Mouse (Mus musculus) CH12.LX (cell line): Measurements from ENCODE around the gene Cfap52.

ENCODE experiments used
- BHLHE40 ChIP-seq: IDR thresholded peaks from 2 replicates; pipeline ENCODE4 v1.6.1; 2011; ENCODE audit warnings: mild to moderate bottlenecking, low read depth, low read length, improper control_type of control experiment
- CHD1 ChIP-seq: IDR thresholded peaks from 2 replicates; pipeline ENCODE4 v1.6.1; 2012; ENCODE audit warnings: low read depth, low read length, improper control_type of control experiment, inconsistent platforms
- CHD2 ChIP-seq: IDR thresholded peaks from 2 replicates; pipeline ENCODE4 v1.6.1; 2011; ENCODE audit warnings: low read length, improper control_type of control experiment
- CTCF ChIP-seq, 2 experiments: IDR thresholded peaks in 1 of 2; conservative IDR thresholded peaks in 1 of 2; 2 replicates each; pipeline ENCODE4 v1.5.1; 2011 to 2012; ENCODE audit warnings: low read depth in 2 of 2, low read length in 2 of 2, improper control_type of control experiment in 1 of 2, inconsistent platforms in 1 of 2, mild to moderate bottlenecking in 1 of 2, moderate library complexity in 1 of 2
- ETS1 ChIP-seq: conservative IDR thresholded peaks from 2 replicates; pipeline ENCODE4 v1.6.1; 2012; ENCODE audit warnings: low read depth, mild to moderate bottlenecking, inconsistent platforms, low read length, improper control_type of control experiment, moderate library complexity
- JUND ChIP-seq: conservative IDR thresholded peaks from 2 replicates; pipeline ENCODE4 v1.6.1; 2011; ENCODE audit warnings: low read depth, low read length, improper control_type of control experiment
- KAT2A ChIP-seq: IDR thresholded peaks from 2 replicates; pipeline ENCODE4 v1.6.1; 2012; ENCODE audit warnings: low read length, improper control_type of control experiment, inconsistent platforms; ENCODE audit not compliant: insufficient replicate concordance
- MAFK ChIP-seq: IDR thresholded peaks from 2 replicates; pipeline ENCODE4 v1.6.1; 2011; ENCODE audit warnings: low read length, improper control_type of control experiment; ENCODE audit not compliant: insufficient replicate concordance
- MAX ChIP-seq: IDR thresholded peaks from 2 replicates; pipeline ENCODE4 v1.6.1; 2011; ENCODE audit warnings: low read length, improper control_type of control experiment
- MAZ ChIP-seq: IDR thresholded peaks from 2 replicates; pipeline ENCODE4 v1.6.1; 2012; ENCODE audit warnings: low read depth, mild to moderate bottlenecking, inconsistent platforms, low read length, improper control_type of control experiment, moderate library complexity
- MEF2A ChIP-seq: IDR thresholded peaks from 2 replicates; pipeline ENCODE4 v1.6.1; 2014; ENCODE audit warnings: low read depth, mild to moderate bottlenecking, inconsistent platforms, low read length, improper control_type of control experiment, borderline replicate concordance
- POLR2A ChIP-seq: IDR thresholded peaks from 2 replicates; pipeline ENCODE4 v1.6.1; 2011; ENCODE audit warnings: low read depth, mild to moderate bottlenecking, improper control_type of control experiment, low read length
- RAD21 ChIP-seq: IDR thresholded peaks from 2 replicates; pipeline ENCODE4 v1.6.1; 2011; ENCODE audit warnings: low read depth, mild to moderate bottlenecking, low read length, improper control_type of control experiment, moderate library complexity
- ZNF384 ChIP-seq: IDR thresholded peaks from 2 replicates; pipeline ENCODE4 v1.6.1; 2012; ENCODE audit warnings: low read depth, low read length, improper control_type of control experiment, inconsistent platforms

DNA sequence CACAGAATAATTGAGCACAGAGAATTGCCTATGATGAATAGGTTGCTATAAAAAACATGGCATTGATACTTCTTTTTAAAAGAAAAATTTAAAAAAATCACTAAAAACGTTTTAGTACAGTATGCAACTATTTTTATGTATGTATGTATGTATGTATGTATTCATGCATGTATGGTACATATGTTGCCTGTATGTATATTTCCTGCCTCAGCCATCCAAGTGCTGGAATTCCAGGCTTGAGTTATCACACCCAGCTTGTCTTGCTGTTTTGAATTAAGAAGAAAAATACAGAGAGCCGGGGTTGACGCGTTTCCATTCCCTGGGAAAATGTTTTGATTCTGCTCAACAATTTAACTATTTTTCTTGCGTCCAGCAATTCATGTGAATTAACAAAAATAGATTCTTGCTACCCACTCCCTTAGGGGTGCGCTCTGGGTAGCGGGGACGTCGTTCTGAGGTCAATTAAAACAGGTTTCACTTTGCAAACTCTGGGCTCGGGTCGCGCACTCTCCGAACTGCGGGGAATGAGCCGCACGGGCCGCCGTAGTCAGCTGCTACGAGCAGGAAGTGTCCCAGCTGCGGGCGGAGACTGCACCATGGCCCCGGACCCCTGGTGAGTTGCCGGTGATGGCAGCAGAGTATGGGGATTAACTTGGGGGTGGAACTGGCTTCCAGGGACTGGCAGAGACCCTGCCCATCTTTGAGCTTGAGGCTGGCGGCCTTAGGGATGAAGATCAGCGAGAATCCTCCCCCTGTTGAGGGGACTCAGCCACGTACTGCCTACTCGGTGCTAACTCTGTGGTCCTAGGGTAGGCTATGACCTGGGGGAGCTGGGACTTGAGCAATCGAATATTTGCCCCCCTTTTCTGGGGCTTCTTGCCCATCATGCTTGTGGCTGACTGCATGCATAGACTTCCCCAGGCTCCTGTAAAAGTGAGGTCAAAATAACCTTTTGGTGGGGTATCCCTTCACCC lies 741 bp upstream of the Cfap52 start, which contains the start of gene Stx8:
- TF ChIP-seq CTCF (conservative IDR thresholded peaks at IDR 0.05 in 1 of 2, IDR thresholded peaks at IDR 0.05 in 1 of 2; ENCODE audit: low read depth in 2 of 2, low read length in 2 of 2) (no peak), ETS1 (peak; percentile 76), JUND (no peak), POLR2A (peak; percentile 82), KAT2A (peak; percentile 80; the same call in 1 of the 2 replicates), CHD1 (peak; percentile 79; the same call in 1 of the 2 replicates), BHLHE40 (peak; percentile 51), CHD2 (no peak), MAX (peak; percentile 63), MAFK (no peak), MAZ (peak; percentile 67; the same call in 1 of the 2 replicates), RAD21 (no peak), MEF2A (peak; percentile 55; the same call in 1 of the 2 replicates), ZNF384 (no peak)
